ENCODE assay signal across 8 mouse cellular contexts in the genomic region with DNA sequence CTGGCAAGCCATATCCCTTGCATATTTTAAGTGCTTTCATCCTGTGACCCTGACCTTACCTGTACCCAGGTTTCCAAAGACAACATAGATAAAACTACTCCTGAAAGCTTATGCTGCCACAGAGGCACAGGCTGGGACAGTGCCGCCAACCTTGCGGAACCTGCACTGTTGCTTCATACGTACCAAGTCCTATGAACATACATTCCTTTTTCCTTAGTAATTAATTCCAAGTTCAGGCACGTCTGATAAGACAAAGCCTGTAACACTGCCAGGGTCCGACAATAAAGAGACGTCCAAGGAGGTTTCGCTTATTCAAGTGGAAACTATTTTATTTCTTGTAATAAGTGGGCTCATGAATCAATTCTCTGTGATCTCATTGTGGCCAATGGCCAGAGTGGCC.
DNase-seq lines count a peak whose midpoint lies in the region.

No protein-coding gene starts in this region.

- DNase-seq in ovary, postnatal 36 days (ENCODE audit: low spot score), result peak; percentile 7
- DNase-seq in ovary, postnatal 10 days (ENCODE audit: low spot score), result no peak
- peak; percentile 7 to 44 for DNase-seq in heart, adult 9 months (ENCODE audit: low spot score in 2 of 2)
- peak; percentile 6 to 18 for DNase-seq in kidney, postnatal 36 days
- peak; percentile 34 to 50 for DNase-seq in urinary bladder, postnatal 36 days (ENCODE audit: low spot score in 2 of 2)
- no peak for DNase-seq in MN1 (ENCODE audit: low spot score)
- DNase-seq in testis, postnatal 10 days (ENCODE audit: low spot score), result no peak
- DNase-seq in right cerebral cortex, postnatal 25 days, result no peak

Comparison
In these comparisons a context has a peak if more than half of its experiments do, and no peak if none do; other contexts are left out.
1. DNase-seq: peak in ovary, postnatal 36 days (single experiment), heart, adult 9 months (2 of 2), kidney, postnatal 36 days (2 of 2) and urinary bladder, postnatal 36 days (2 of 2); none in ovary, postnatal 10 days (single experiment), MN1 (single experiment), testis, postnatal 10 days (single experiment) and right cerebral cortex, postnatal 25 days (single experiment).